Mouse (Mus musculus): Measurements from ENCODE around the gene Fancd2. TPM values are rescaled to one million over a fixed set of nuclear protein-coding genes. Genes with fewer than 3 reads are reported as not detected.

Fancd2 gene
- total RNA-seq (2023) = 1 to 10 TPM; 3.1 to 5.5 TPM

DNA sequence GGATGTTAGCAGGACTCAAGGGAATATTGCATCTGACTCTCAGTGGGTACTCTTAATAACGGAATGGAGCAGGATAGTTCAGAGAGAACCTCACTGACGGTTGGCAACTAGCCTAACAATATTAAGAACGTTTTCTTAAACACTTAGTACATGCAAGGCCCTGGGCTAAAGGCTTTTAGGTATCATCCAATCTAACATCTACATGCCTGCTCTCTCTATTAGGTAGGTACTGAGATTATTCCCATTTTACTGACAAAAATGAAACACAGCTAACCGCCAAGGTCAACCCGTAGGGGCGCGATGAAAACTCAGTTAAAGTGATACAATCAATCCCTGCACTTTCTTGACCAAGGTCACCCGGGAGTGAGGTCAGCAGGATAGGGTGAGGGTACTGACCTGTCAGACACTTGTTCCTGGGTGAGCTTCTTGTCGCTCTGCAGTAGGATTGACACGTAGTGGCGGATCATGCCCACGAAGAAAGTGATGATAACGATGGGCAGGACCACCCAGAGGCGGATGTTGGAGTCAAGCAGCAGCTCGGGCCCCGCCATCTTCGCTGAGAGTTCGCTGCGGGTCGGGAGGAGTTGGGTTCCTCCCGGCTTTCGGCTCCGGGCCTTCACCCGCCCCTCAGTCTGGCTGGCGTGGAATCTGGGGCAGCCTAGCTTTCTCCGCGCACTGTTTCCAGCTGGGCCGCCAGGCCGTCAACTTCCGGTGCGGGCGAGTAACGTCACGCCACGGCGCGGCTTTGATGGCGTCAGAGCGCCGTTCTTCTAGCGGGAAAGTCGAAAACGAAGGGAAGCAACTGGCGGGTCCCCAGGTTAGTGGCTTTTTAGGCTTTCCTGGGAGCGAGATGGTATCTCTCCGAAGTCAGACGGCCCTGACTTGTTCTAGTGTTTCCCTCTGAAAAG, at the start of gene Fancd2, which contains the start of gene Emc3:
Gene Fancd2, plus strand, starts transcription at position 751 of the 908 bp plus-strand sequence.
Gene Emc3, minus strand, starts transcription at position 721 of the 908 bp plus-strand sequence.

DNA sequence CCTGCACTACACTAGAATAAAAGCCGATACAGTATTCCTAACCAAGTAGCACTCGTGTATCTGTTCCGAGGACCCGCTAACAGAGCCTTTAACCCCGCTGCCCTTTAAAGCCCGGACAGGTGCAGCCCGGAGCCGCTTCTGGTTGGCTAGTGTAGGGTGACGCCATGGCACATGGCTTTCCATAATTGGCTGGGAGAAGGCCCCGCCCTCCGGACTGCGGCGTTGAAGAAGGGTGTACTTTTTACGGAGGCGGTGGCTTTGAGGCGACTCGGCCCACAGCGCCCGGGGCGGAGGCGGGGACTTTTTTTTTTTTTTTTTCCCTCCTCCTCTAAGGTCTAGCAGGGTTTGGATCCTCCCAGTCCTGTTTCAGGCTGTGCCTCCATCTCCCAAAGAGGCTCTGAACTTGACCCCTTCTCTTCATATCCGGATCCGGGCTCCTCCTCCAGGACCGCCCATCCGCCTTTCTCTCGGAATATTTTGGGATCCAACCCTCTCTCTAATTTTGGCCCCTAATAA, 48.3 kb upstream of the Fancd2 start, which contains the start of gene Creld1:
Gene Creld1, plus strand, starts transcription at position 198 of the 516 bp plus-strand sequence.

GRCm38 (mm10) chr6:113501388-113502084, 29.9 kb upstream of the Fancd2 start, which contains the start of gene Prrt3:
Gene Prrt3 (minus strand): TSS chr6:113501931.

DNA sequence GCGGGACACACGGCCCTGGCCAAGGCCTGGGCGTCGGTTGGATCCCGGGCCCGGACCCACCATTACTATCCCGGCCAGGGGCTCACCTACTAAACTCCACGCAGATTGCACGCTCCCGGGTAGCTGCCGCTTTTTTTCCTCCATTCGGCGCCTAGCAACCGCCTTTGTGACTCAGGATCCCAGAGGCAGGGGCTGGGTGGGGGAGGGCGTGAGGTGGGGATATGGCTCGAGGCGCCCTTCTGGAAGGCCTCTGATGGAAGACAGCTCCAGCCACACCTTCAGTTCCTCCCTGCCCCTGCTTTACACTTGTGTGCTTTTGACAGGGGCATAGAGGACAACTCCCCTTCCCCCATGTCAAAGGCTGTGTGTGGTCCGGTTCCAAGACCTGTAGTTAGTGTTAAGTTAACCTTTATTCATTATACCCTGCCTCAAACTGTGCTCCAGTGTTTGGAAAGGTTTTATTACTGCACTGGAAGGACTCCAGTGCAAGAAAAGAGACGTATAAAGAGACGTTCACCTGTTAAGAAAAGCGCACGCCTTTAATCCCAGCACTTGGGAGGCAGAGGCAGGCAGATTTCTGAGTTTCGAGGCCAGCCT, 69.2 kb downstream of the Fancd2 start, which contains the start of gene Fancd2os:
Gene Fancd2os, minus strand, starts transcription at position 173 of the 597 bp plus-strand sequence.

DNA sequence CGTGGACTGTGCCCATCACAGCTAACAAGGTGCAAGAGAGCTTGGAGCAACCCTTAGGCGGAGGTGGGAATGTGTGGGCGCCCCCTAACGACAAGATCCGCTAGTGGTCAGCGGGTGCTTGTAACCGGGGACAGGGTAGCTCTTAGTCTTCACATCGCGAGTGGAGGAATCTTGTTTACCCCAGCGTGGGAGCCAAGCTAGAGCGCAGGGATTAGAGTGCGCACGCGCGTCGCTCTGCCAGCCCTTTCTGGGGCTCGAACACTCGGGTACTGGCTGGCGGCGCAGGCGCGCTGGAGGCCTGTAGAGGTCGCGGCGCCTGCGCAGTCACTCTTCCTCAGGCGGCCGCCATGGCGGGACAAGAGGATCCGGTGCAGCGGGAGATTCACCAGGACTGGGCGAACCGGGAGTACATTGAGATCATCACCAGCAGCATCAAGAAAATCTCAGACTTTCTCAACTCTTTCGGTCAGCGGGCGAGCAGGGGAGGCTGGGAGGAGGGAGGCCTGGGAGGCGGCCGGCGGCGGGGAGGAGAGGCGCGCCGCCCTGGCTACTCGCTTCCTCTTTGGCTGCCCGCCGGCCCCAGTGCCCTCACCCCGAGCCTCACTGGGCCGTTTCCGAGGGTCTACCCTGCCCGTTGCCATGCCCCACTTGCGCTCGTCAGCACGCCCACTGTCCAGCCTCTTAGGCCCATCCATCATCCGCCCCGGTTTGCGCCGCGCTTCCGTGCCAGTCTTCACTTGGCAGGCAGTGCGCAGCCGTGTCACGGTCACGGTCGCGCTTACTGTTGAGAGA, 73.1 kb downstream of the Fancd2 start, which contains the start of gene Brk1:
Gene Brk1, plus strand, starts transcription at position 341 of the 792 bp plus-strand sequence.

GRCm38 (mm10) chr6:113623941-113624751, 92.7 kb downstream of the Fancd2 start, which contains the start of gene Vhl:
Gene Vhl (plus strand): TSS chr6:113623959.

GRCm38 (mm10) chr6:113638302-113639040, 107.0 kb downstream of the Fancd2 start, which contains the start of gene Irak2:
Gene Irak2 (plus strand): TSS chr6:113638467.

Other genes starting within 250 kb of the Fancd2 start
- 1 to 10 TPM; 3.3 to 4.3 TPM for gene Cpne9, start 249.4 kb upstream of the Fancd2 start, total RNA-seq (2023)
- gene Brpf1, start 224.5 kb upstream of the Fancd2 start, total RNA-seq (2023) = 10 to 100 TPM; 66.2 to 78.3 TPM
- gene Ogg1, start 204.7 kb upstream of the Fancd2 start, total RNA-seq (2023) = 10 to 100 TPM; 19.1 to 20.2 TPM
- gene Camk1, start 187.7 kb upstream of the Fancd2 start, total RNA-seq (2023) = 1 to 10 TPM; 1.4 TPM
- gene Tada3, start 153.8 kb upstream of the Fancd2 start, total RNA-seq (2023) = 10 to 100 TPM; 26.3 to 31.3 TPM
- 100 to 1,000 TPM; 258 to 260 TPM for gene Arpc4, start 153.6 kb upstream of the Fancd2 start, total RNA-seq (2023)
- 10 to 100 TPM; 76.1 to 77.8 TPM for gene Ttll3, start 142.4 kb upstream of the Fancd2 start, total RNA-seq (2023)
- 10 to 100 TPM; 11.7 to 19.9 TPM for gene Rpusd3, start 112.3 kb upstream of the Fancd2 start, total RNA-seq (2023)
- not detected for gene Cidec, start 95.9 kb upstream of the Fancd2 start, total RNA-seq (2023)
- gene Jagn1, start 89.1 kb upstream of the Fancd2 start, total RNA-seq (2023) = 10 to 100 TPM; 21.8 to 24.1 TPM
- under 1 TPM; 0.36 to 0.52 TPM for gene Il17re, start 73.2 kb upstream of the Fancd2 start, total RNA-seq (2023)
- not detected for gene Il17rc, start 60.3 kb upstream of the Fancd2 start, total RNA-seq (2023)
- gene Creld1, start 48.4 kb upstream of the Fancd2 start, total RNA-seq (2023) = 10 to 100 TPM; 10.8 to 11.2 TPM
- gene Prrt3, start 29.8 kb upstream of the Fancd2 start, total RNA-seq (2023) = 1 to 10 TPM; 1.1 to 1.5 TPM
- 10 to 100 TPM; 71.2 to 72.5 TPM for gene Emc3, start within 50 bp of the Fancd2 start, total RNA-seq (2023)
- not detected for gene Fancd2os, start 69.0 kb downstream of the Fancd2 start, total RNA-seq (2023)
- gene Brk1, start 73.1 kb downstream of the Fancd2 start, total RNA-seq (2023) = 100 to 1,000 TPM; 115 to 118 TPM
- 10 to 100 TPM; 25.2 to 29.0 TPM for gene Vhl, start 92.3 kb downstream of the Fancd2 start, total RNA-seq (2023)
- gene Irak2, start 106.8 kb downstream of the Fancd2 start, total RNA-seq (2023) = 10 to 100 TPM; 47.1 to 50.6 TPM
- 100 to 1,000 TPM; 227 to 259 TPM for gene Tatdn2, start 165.4 kb downstream of the Fancd2 start, total RNA-seq (2023)
- 1 to 10 TPM; 5.2 to 5.7 TPM for gene Ghrl, start 188.2 kb downstream of the Fancd2 start, total RNA-seq (2023)
- 10 to 100 TPM; 90.2 to 98.0 TPM for gene Sec13, start 209.1 kb downstream of the Fancd2 start, total RNA-seq (2023)